Mouse (Mus musculus) olfactory bulb, adult 2 months (tissue): ENCODE data around the gene Kcnh5.

Source experiments
- CTCF ChIP-seq: fragments of 200-500 bp; IDR thresholded peaks from 2 replicates; pipeline ENCODE4 v1.5.1; 2012; ENCODE audit warnings: low read depth, mild to moderate bottlenecking, low read length, moderate library complexity; ENCODE audit not compliant: insufficient read depth
- POLR2A ChIP-seq: fragments of 200-500 bp; IDR thresholded peaks from 2 replicates; pipeline ENCODE4 v1.6.1; 2012; ENCODE audit warnings: mild to moderate bottlenecking, low read depth, low read length, moderate library complexity; ENCODE audit not compliant: insufficient read depth

DNA sequence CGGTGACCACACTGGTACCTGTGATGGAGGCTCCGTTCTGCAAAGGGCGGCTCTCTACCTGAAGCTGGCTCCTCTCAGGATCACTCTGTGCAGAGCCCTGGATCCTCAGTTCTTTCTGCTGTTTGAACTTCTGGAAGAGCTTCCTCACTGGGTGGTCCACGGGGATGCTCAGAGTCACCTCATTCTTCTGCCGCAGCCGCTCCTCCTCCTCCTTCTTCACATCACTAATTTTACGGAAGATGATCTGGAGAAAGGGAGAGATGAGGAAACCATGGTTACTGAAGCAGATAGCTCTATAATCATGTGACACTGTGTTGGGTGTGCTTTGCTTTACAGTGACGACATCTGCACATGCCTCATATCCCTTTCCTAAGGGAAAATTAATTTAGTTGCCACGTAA is 278.9 kb downstream of the Kcnh5 start:
- no peak for TF ChIP-seq CTCF
- TF ChIP-seq POLR2A = no peak
